Mouse (Mus musculus): ENCODE results near the gene Slc27a4. TPM values are rescaled to one million over a fixed set of nuclear protein-coding genes. Genes with fewer than 3 reads are reported as not detected.

Slc27a4 gene
- total RNA-seq, 2 experiments from 2014 or later: 16.2 to 19.3 TPM

DNA sequence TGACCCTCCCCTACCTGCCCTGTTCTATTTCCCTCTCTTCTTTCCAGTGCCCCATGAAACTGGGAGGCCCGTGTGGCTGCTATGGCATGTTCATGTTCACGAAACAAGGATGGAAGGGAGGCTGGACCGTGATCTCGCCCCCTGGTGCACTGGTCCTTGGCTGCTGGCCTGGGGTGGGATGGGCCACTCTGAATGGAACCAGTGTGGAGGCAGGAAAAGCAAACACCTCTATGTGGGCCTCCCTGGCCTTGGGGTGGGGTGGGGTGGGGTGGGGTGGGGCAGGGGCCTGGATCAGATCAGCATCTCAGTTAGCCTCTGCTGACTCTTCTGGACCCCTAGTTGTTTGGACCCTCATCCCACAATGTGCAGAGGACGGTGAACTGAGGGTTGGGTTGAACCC is 51.3 kb downstream of the Slc27a4 start:
- no peak for DNase-seq
- intact Hi-C loops (cut with DNase I): no loop called here

DNA sequence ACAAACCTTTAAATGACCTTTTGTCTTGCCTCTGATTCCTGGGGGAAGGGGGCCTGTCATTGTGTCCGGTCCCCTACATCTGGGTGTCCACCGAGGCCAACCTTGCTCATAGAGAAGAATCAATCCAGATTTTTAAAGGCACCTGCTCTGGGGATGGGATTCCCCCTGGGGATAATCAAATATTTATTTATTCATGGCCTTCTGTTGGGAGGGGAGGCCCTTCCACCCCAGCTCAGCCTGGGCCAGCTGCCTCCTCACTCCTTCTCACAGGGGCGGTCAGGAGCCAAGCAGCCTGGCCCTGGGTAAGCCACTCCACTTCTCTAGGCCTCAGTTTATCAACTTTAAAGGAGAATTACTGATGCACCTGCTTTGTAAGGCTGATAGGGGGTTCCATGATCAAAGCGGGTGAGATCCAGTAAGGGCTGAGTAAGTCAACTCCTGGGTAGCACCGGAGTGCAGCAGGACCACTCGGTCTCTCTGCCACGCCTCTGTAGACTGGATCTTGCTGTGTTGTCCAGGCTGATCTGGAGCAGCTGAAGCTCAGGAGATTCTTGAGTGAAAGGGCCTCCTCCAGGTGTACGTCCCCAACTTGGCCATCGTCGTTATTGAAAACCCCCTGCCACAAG is 53.3 kb downstream of the Slc27a4 start:
- no peak for DNase-seq
- intact Hi-C loops (cut with DNase I): loop anchor here (5.0 kb wide), 1 partner anchor 88 kb away; no protein-coding TSS in a partner anchor

DNA sequence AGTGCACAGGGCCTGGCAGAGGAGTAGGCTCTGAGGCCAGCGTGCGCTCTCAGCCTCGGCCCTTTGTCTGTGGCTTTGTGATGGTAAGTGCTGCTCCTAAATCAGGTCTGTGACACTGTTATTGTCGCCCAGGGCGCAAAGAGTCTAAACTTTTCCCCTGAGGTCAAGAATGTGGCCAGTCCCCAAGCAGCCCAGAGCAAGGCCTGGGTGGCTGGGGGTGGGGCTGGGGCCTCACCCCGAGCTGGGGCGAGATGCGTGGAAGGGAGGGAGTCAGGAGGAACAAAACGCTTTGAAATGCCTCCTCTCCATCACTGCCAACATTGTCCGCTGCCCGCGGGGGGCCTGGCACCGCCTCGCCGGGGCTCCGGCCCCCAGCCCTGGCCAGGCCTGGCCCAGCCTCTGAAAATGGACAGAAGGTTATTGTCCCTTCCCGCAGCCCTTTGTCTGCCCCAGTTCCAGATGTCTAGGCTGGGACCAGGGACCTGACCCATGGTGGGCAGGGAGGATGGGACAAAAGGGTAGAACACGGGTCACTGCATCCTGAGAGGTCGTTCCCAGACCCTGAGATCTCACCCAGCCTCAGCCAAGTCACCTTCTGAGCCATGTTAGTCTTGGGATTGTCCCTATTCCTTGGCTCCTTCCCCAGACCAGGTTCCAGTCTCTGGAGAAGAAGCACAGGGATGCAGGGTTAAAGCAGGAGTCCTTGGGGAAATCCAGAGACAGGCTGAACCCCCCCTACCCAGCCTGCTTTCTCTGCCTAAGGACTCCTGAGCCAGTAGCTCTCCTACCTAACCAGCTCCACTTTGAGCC is 54.2 kb downstream of the Slc27a4 start:
- DNase-seq: no peak
- intact Hi-C loops (cut with DNase I): loop anchor here (5.0 kb wide), 1 partner anchor 89 kb away; no protein-coding TSS in a partner anchor

DNA sequence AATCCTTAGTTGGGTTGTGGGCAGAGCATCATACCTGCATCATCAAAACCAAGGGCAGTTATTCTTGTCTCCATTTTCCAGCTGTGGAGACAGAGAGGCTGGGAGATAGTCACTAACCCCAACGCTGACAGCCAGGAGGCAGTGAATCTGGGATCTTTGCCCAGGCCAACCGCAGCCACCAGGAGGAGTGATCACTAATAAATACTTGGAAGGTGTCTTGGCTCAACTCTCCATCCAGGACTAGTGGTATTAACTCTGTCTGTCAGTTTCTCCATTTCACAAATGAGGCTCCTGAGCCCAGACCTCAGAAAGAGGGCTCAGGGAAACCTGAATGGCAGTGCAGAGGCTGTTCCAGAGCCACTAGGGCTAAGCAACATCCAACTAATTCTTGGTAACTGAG is 54.9 kb downstream of the Slc27a4 start:
- no peak for DNase-seq
- intact Hi-C loops (cut with DNase I): loop anchor here (5.0 kb wide), 1 partner anchor 90 kb away; no protein-coding TSS in a partner anchor

DNA sequence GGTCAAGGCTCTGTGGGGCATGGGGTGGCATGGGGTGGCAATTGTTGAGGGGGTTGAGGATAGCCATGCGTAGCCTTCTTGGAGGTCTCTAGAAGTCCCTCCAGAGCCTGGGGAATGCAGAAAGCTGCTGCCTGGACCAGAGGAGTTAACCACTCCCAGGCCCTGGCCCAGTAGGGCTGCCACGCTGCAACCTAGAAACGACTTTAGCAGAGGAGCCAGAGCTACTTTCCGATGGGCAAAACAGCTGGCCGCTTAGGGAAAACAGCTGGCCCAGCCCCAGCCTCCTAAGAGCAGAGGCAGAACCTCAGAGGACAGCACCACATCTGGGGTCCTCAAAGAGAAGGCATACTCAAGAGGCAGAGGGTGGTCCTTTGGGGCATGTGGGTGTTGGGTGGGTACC is 55.5 kb downstream of the Slc27a4 start:
- intact Hi-C loops (cut with DNase I): loop anchor here (2.0 to 5.0 kb wide), 2 partner anchors 41 to 91 kb away; no protein-coding TSS in a partner anchor
- no peak for DNase-seq

DNA sequence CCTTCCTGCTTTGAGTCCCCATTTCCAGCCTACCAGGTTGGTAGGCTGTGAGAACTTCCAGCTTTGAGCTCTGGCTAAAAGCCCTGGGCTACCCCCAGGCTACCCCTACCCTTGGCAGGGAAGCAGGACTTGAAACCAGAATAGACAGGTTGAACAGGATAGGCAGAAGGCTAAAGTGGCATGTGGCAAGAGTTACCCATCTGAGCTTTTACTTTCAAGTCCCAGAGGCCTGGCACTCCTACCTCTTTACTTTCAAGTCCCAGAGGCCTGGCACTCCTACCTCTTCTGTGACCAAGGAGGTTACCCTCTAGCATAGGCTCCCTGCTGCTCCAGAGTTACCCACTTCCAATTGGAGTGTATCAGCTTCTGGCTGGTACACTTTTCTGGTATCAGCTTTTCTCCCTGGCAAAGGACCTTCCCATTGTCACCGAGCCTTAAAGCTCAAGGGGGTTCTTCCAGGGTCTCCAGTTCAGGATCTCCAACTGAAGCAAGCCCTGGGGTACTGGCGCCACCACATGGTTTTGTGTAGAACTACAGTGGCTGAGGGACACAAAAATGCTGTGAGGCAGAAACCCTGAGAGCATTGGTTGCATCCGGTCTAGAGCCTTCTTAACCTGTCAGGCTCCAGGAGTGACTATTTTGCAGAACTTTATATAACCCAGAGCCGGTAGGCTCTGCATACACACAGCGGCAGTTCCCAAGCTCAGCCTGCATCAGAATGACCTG is 56.5 kb downstream of the Slc27a4 start:
- peak; percentile 14 to 33 for DNase-seq
- intact Hi-C loops (cut with DNase I): loop anchor here (2.0 to 5.0 kb wide), 2 partner anchors 42 to 92 kb away; no protein-coding TSS in a partner anchor

DNA sequence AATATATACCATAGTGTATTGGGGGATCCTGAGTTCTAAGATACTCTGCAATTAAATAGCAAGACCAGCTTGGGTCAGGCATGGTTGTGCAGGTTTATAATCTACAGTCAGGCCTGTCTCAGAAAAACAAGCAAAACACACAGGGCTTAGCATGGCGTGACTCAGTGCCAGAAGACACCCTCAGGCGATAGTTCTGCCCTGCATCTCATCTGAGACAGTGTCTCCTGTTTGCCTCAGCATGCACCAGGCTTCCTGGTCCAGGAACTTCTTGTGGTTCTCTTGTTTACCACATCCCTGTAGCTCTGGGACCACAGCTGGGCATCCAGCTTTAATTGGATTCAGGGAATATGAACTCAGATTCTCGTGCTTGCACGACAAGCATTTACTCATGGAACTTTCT is 62.7 kb downstream of the Slc27a4 start:
- no peak for DNase-seq
- intact Hi-C loops (cut with DNase I): no loop called here

Small RNAs within 50 kb of the gene (microRNA-seq; reads per million reads assigned to microRNA genes)
- gene Mir219a-2 (ENCODE audit: borderline number of aligned reads in 2 of 2): 0 reads per million in 2 experiments
- 0 reads per million in 2 experiments for gene Mir219b (ENCODE audit: borderline number of aligned reads in 2 of 2)

Other genes with a start within 250 kb of the Slc27a4 start
- 10 to 100 TPM; 97.6 to 98.6 TPM for gene Rapgef1, start 182.9 kb upstream of the Slc27a4 start, total RNA-seq (2021)
- not detected for gene Gm13420, start 50.9 kb upstream of the Slc27a4 start, total RNA-seq (2021)
- not detected for gene Gm13547, start 43.3 kb upstream of the Slc27a4 start, total RNA-seq (2021)
- gene Coq4, start 15.1 kb upstream of the Slc27a4 start, total RNA-seq (2021): 10 to 100 TPM; 20.2 to 24.3 TPM
- gene Trub2, start 14.1 kb upstream of the Slc27a4 start, total RNA-seq (2021): 10 to 100 TPM; 32.5 to 33.1 TPM
- 10 to 100 TPM; 30.4 to 34.2 TPM for gene Urm1, start 17.4 kb downstream of the Slc27a4 start, total RNA-seq (2021)
- gene Cercam, start 66.5 kb downstream of the Slc27a4 start, total RNA-seq (2021): 1 to 10 TPM; 4.4 to 4.9 TPM
- 10 to 100 TPM; 24.0 to 29.7 TPM for gene Odf2, start 86.6 kb downstream of the Slc27a4 start, total RNA-seq (2021)
- gene Gle1, start 132.8 kb downstream of the Slc27a4 start, total RNA-seq (2021): 10 to 100 TPM; 22.5 to 26.8 TPM
- gene Sptan1, start 162.9 kb downstream of the Slc27a4 start, total RNA-seq (2021): 100 to 1,000 TPM; 193 to 213 TPM
- gene Wdr34, start 246.2 kb downstream of the Slc27a4 start, total RNA-seq (2021): 1 to 10 TPM; 6.4 to 8.2 TPM